Mouse (Mus musculus): Measurements from ENCODE around the gene Idi2.
"Not testable (repeated sequence)": the region's sequence is repeated elsewhere in the genome, so short reads cannot be mapped to it uniquely, and the experiment has no call there.

Gene Idi2

GRCm38 (mm10) chr13:8952563-8952962 lies at the start of gene Idi2:
TSS of gene Idi2 (plus strand) at chr13:8952863.
- CTCF ChIA-PET: not testable (repeated sequence)

- CTCF ChIA-PET: not testable (repeated sequence)
Measured at GRCm38 (mm10) chr13:8905986-8906385, 46.7 kb upstream of the Idi2 start.

- CTCF ChIA-PET: not testable (repeated sequence)
Measured at GRCm38 (mm10) chr13:8913890-8914289, 38.8 kb upstream of the Idi2 start.

- CTCF ChIA-PET: no interaction called here
Measured at GRCm38 (mm10) chr13:8933499-8933898, 19.2 kb upstream of the Idi2 start.

- CTCF ChIA-PET: not testable (repeated sequence)
Measured at GRCm38 (mm10) chr13:8937611-8938140, 15.0 kb upstream of the Idi2 start.

- CTCF ChIA-PET: not testable (repeated sequence)
Measured at GRCm38 (mm10) chr13:8941110-8941509, 11.6 kb upstream of the Idi2 start.

GRCm38 (mm10) chr13:8941701-8942100 lies 11.0 kb upstream of the Idi2 start:
- CTCF ChIA-PET: not testable (repeated sequence)

GRCm38 (mm10) chr13:8943828-8944227 lies 8.8 kb upstream of the Idi2 start:
- CTCF ChIA-PET: not testable (repeated sequence)

GRCm38 (mm10) chr13:8948131-8948530 lies 4.5 kb upstream of the Idi2 start, which contains the start of gene Gm9745:
TSS of gene Gm9745 (minus strand) at chr13:8948231.
- CTCF ChIA-PET: not testable (repeated sequence)

GRCm38 (mm10) chr13:8955127-8955526 lies 2.5 kb downstream of the Idi2 start:
- CTCF ChIA-PET: not testable (repeated sequence)

GRCm38 (mm10) chr13:8956873-8957272 lies 4.2 kb downstream of the Idi2 start:
- CTCF ChIA-PET: not testable (repeated sequence)

- CTCF ChIA-PET: not testable (repeated sequence)
Measured at GRCm38 (mm10) chr13:8959058-8959457, 6.4 kb downstream of the Idi2 start.

GRCm38 (mm10) chr13:8959554-8959953 lies 6.9 kb downstream of the Idi2 start:
- CTCF ChIA-PET: not testable (repeated sequence)

GRCm38 (mm10) chr13:8961128-8961888 lies 8.6 kb downstream of the Idi2 start:
- CTCF ChIA-PET: not testable (repeated sequence)

GRCm38 (mm10) chr13:8962266-8962665 lies 9.6 kb downstream of the Idi2 start:
- CTCF ChIA-PET: not testable (repeated sequence)

- CTCF ChIA-PET: no interaction called here
Measured at GRCm38 (mm10) chr13:8965224-8965623, 12.6 kb downstream of the Idi2 start.

- CTCF ChIA-PET: interaction anchor here (0.6 to 0.9 kb wide), 2 partner anchors 20 to 172 kb away, joined by 3 to 5 read pairs; no protein-coding TSS in a partner anchor
Measured at GRCm38 (mm10) chr13:8967742-8968141, 15.1 kb downstream of the Idi2 start.

- CTCF ChIA-PET: no interaction called here
Measured at GRCm38 (mm10) chr13:8972369-8972768, 19.7 kb downstream of the Idi2 start.

GRCm38 (mm10) chr13:8972972-8973371 lies 20.3 kb downstream of the Idi2 start:
- CTCF ChIA-PET: no interaction called here

- CTCF ChIA-PET: no interaction called here
Measured at GRCm38 (mm10) chr13:8992231-8992630, 39.6 kb downstream of the Idi2 start.

- CTCF ChIA-PET: no interaction called here
Measured at GRCm38 (mm10) chr13:8995159-8995989, 42.7 kb downstream of the Idi2 start.

GRCm38 (mm10) chr13:8995990-8996786 lies 43.5 kb downstream of the Idi2 start, which contains the start of gene Gtpbp4:
TSS of gene Gtpbp4 (minus strand) at chr13:8996083.
- CTCF ChIA-PET: no interaction called here

All from spleen, embryonic (tissue).